In the genomic region with DNA sequence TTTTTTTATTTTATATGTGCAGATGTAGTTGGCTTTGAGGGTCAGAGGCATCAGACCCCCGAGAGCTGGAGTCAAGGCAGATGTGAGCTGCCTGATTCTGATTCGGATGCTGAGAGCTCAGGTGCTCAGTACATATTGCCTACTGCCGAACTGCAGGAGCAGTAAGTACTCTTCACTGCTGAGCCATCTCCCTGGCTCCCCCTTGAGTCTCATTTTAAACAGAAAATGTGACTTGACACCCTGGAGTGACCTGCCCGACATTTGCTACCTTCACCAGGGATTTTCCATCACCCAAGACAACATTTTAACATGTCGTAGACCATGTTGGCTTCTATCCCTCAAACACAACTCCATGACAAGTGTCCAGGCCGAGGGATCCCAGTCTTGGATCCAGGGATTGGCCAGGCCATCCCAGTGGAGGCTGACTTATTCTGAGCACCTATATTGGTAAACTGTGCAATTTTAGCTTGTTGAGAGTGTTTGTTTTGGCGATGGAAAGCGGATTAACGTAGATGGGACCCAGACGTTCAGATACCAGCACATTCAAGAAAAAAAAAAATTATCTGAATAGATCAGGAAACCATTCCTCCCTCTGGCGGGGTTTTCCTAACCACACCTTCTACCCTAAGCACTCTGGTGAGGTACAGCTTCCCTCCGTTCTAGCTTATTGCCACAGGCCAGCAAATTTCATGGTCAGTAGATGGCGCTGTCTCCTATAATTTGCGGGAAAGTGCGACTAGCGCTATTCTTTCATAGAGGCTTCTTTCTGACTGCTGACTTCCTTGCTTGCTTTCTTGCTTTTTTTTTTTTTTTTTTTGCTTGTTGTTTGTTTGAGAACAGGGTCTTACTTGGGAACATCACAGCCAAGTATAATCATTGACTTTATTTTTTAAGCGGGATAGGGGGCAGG, we compare ENCODE assay signal across 9 mouse cellular contexts. TPM values are rescaled to one million over a fixed set of nuclear protein-coding genes. Genes with fewer than 3 reads are reported as not detected.
A peak's percentile ranks its signal among the peaks of the same experiment; 100 is the strongest.
DNase-seq lines count a peak whose midpoint lies in the region; ATAC-seq lines count a peak whose summit lies in the region.
"Had no signal": no experiment of that assay in that cellular context is flagged by ENCODE, and none has a peak within 500 bp of the region (broad histone marks: within the 10 kb centered on the region; RNA-seq: fewer than 3 reads in every experiment).

No protein-coding gene starts in this region.

- H3K4me3 ChIP-seq in forebrain, embryonic 13.5 days = no peak overlapping the region
- H3K4me3 ChIP-seq: liver, embryonic 15.5 days had no signal

- H3K4me2 ChIP-seq in forebrain, embryonic 13.5 days = no peak overlapping the region
- H3K4me2 ChIP-seq: liver, embryonic 15.5 days had no signal

- H3K27me3 ChIP-seq in forebrain, embryonic 13.5 days = peaks cover 9% of the 10 kb centered on the region
- H3K27me3 ChIP-seq: liver, embryonic 15.5 days had no signal

- no peaks in the 10 kb centered on the region for H3K36me3 ChIP-seq in forebrain, embryonic 13.5 days (ENCODE audit: poor library complexity, severe bottlenecking)
- H3K36me3 ChIP-seq: liver, embryonic 15.5 days had no signal

- no peak overlapping the region for H3K27ac ChIP-seq in forebrain, embryonic 13.5 days
- H3K27ac ChIP-seq: liver, embryonic 15.5 days had no signal

- no peak overlapping the region for H3K9ac ChIP-seq in forebrain, embryonic 13.5 days
- H3K9ac ChIP-seq: liver, embryonic 15.5 days had no signal

- 22% methylated on average over 17 of the region's 17 CpGs for WGBS in forebrain, embryonic 13.5 days

- intact Hi-C loops in heart, postnatal 36 days (cut with DNase I) = loop anchor here (1.0 to 2.0 kb wide), 3 partner anchors 131 to 294 kb away; no protein-coding TSS in a partner anchor

- ATAC-seq in forebrain, embryonic 13.5 days = peak; percentile 51; the same call in 1 of the 2 replicates
- peak; percentile 98 for ATAC-seq in megakaryocyte progenitor cell, adult 5-6 weeks (replicated peaks; ENCODE audit: poor library complexity)

- DNase-seq in MEL-GATA-1-ER (ENCODE audit: extremely low read depth, low read depth) = peak; percentile 60
- peak; percentile 86 for DNase-seq in c-Kit-positive CD71-negative TER-119-negative erythroid progenitor cells, embryonic 14.5 days (ENCODE audit: low read depth)
- peak; percentile 91 to 95 for DNase-seq in heart, postnatal 36 days
- peak; percentile 83 to 98 for DNase-seq in layer of hippocampus, postnatal 25 days (ENCODE audit: extremely low spot score in 1 of 2, low spot score in 1 of 2)
- peak; percentile 65 to 67 for DNase-seq in right cerebral cortex, postnatal 36 days (ENCODE audit: low spot score in 2 of 2)
- DNase-seq in urinary bladder, postnatal 36 days (ENCODE audit: low spot score in 2 of 2) = peak; percentile 85 to 87

- no peaks in the 10 kb centered on the region for H3K4me1 ChIP-seq in forebrain, embryonic 13.5 days
- H3K4me1 ChIP-seq: liver, embryonic 15.5 days had no signal

- H3K9me3 ChIP-seq in forebrain, embryonic 13.5 days (replicated peaks) = no peaks in the 10 kb centered on the region
- H3K9me3 ChIP-seq: liver, embryonic 15.5 days had no signal

RNA-seq across cellular contexts. Expression of a gene that starts 8.9 kb away (rescaled TPM):
- 1.8 and 2.5 TPM in 2 replicates for polyA plus RNA-seq in forebrain, embryonic 13.5 days (2015; fragmentation: Nextera tagmentation; extraction: Ambion mirVana)
- total RNA-seq in heart, postnatal 36 days (2021) = 10 to 100 TPM; 87.2 to 94.3 TPM
- total RNA-seq in layer of hippocampus, postnatal 25 days (2021) = 10 to 100 TPM; 38.7 to 42.3 TPM
- total RNA-seq in megakaryocyte progenitor cell, adult 5-6 weeks (2015) = 4.4 and 8.1 TPM in 2 replicates
- 5.5 and 8.5 TPM in 2 replicates for total RNA-seq in megakaryocyte progenitor cell, adult 5-6 weeks (2017)

RNA-seq across cellular contexts. Expression of a gene that starts 26.7 kb away (rescaled TPM):
- polyA plus RNA-seq in forebrain, embryonic 13.5 days (2015; fragmentation: Nextera tagmentation; extraction: Ambion mirVana) = 0.08 TPM in 1 of 2 replicates, not detected in the other
- under 1 TPM in 1 of 2 experiments, not detected in 1; 0.08 TPM for total RNA-seq in heart, postnatal 36 days (2021)
- not detected for total RNA-seq in layer of hippocampus, postnatal 25 days (2021)
- total RNA-seq in megakaryocyte progenitor cell, adult 5-6 weeks (2015) = 52.3 and 76.8 TPM in 2 replicates
- total RNA-seq in megakaryocyte progenitor cell, adult 5-6 weeks (2017) = 41.4 and 61.6 TPM in 2 replicates

Comparison
In these comparisons a context has a peak if more than half of its experiments do, and no peak if none do; other contexts are left out.
1. RNA of a gene that starts 8.9 kb away (total RNA-seq): 87.2 to 94.3 TPM in heart, postnatal 36 days and 38.7 to 42.3 TPM in layer of hippocampus, postnatal 25 days; 4.4 to 8.5 TPM in megakaryocyte progenitor cell, adult 5-6 weeks; every median in the first group is over 4 times any median in the second.
2. RNA of a gene that starts 26.7 kb away (total RNA-seq): 41.4 to 76.8 TPM in megakaryocyte progenitor cell, adult 5-6 weeks; 0.08 TPM in heart, postnatal 36 days and not detected in layer of hippocampus, postnatal 25 days; every median in the first group is over 10 times any median in the second.
3. Peak in every context shown above with its lines, with median percentiles within 50 percentile points of each other: DNase-seq.